Mouse (Mus musculus): Measurements from ENCODE around the gene Tbx15.

DNA sequence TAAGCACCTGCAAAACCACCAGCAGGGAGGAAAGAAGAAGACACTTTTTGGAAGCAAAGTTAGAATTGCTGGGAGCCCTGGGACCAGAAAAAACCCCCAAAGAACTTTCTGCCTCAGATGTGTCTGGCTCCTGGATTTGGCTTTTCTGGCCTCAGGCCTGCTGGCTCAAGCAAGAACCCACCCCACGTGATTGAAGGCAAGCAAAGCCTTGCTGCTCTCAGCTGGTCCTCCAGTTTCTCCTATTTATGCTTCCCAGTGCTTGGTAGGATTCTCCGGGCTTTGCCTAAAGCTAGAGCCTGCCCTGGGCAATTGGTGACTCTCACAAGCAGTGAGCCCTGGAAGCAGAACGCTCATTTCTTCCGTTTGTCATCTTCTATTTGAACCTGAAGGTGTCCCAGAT is 7.4 kb downstream of the Tbx15 start:
- TF ChIP-seq GATA1 (IDR thresholded peaks at IDR 0.05; ENCODE audit: borderline replicate concordance, low read length) (no peak), CTCF (IDR thresholded peaks at IDR 0.05; ENCODE audit: low read depth, low read length) (no peak), TAL1 (conservative IDR thresholded peaks at IDR 0.05; ENCODE audit: low read depth, low read length) (no peak), POLR2AphosphoS5 (IDR thresholded peaks at IDR 0.05; ENCODE audit: insufficient replicate concordance, low read depth, low read length) (no peak)

Measured in G1E (cell line).